Mouse (Mus musculus) forebrain, embryonic 10.5 days (tissue): ENCODE results near the gene Ms4a10. TPM values are rescaled to one million over a fixed set of nuclear protein-coding genes. Genes with fewer than 3 reads are reported as not detected.

Source experiments
- polyA plus RNA-seq: library from polyadenylated mRNA; unstranded; fragments of >200 nt; fragmentation: Nextera tagmentation; extraction: Ambion mirVana; gene quantifications from 2 replicates; pipeline ENCODE4 v1.2.1, GENCODE M21; 2016

Ms4a10 gene
- polyA plus RNA-seq, 1 experiment from 2014 or later = not detected

Other genes starting within 250 kb of the Ms4a10 start
- not detected in 2 replicates for gene Cd5, start 235.7 kb downstream of the Ms4a10 start, polyA plus RNA-seq
- gene Cd6, start 144.6 kb downstream of the Ms4a10 start, polyA plus RNA-seq = not detected in 2 replicates
- gene Slc15a3, start 134.9 kb downstream of the Ms4a10 start, polyA plus RNA-seq = 0.32 and 0.37 TPM in 2 replicates
- 110 and 115 TPM in 2 replicates for gene Tmem132a, start 104.7 kb downstream of the Ms4a10 start, polyA plus RNA-seq
- gene Tmem109, start 92.7 kb downstream of the Ms4a10 start, polyA plus RNA-seq = 51.4 and 53.8 TPM in 2 replicates
- 43.8 and 47.1 TPM in 2 replicates for gene Prpf19, start 79.4 kb downstream of the Ms4a10 start, polyA plus RNA-seq
- gene Zp1, start 54.0 kb downstream of the Ms4a10 start, polyA plus RNA-seq = not detected in 2 replicates
- gene Ptgdr2, start 37.5 kb downstream of the Ms4a10 start, polyA plus RNA-seq = 0.06 and 0.09 TPM in 2 replicates
- gene Ccdc86, start 25.4 kb downstream of the Ms4a10 start, polyA plus RNA-seq = 45.0 and 46.0 TPM in 2 replicates
- gene Ms4a15, start 18.6 kb upstream of the Ms4a10 start, polyA plus RNA-seq = 0.11 TPM in 1 of 2 replicates, not detected in the other
- not detected in 2 replicates for gene Ms4a18, start 43.4 kb upstream of the Ms4a10 start, polyA plus RNA-seq
- gene Ms4a8a, start 106.4 kb upstream of the Ms4a10 start, polyA plus RNA-seq = not detected in 2 replicates
- not detected in 2 replicates for gene 1700017D01Rik, start 156.2 kb upstream of the Ms4a10 start, polyA plus RNA-seq
- gene 1700025F22Rik, start 190.7 kb upstream of the Ms4a10 start, polyA plus RNA-seq = not detected in 2 replicates
- gene Ms4a13, start 222.1 kb upstream of the Ms4a10 start, polyA plus RNA-seq = not detected in 2 replicates